Mouse (Mus musculus) neural tube, embryonic 10.5 days (tissue): ENCODE data around the gene Rpl18.

Source experiments
- DNase-seq: peaks from one replicate; pipeline ENCODE4 v3.0.0-alpha.2; 2017; ENCODE audit warnings: low spot score; ENCODE audit errors: extremely low spot score

Gene Rpl18

GRCm38 (mm10) chr7:45715090-45715708 is at the start of gene Rpl18:
TSS of gene Rpl18 (plus strand) at chr7:45715457.
- DNase-seq, result peak; percentile 92

GRCm38 (mm10) chr7:45666161-45666560 is 49.1 kb upstream of the Rpl18 start, which contains the start of gene Fut2:
TSS of gene Fut2 (minus strand) at chr7:45666394.
- DNase-seq, result no peak

GRCm38 (mm10) chr7:45667761-45668160 is 47.5 kb upstream of the Rpl18 start:
- DNase-seq, result no peak

- DNase-seq, result no peak
Observed at GRCm38 (mm10) chr7:45668921-45669320, 46.3 kb upstream of the Rpl18 start.

DNA sequence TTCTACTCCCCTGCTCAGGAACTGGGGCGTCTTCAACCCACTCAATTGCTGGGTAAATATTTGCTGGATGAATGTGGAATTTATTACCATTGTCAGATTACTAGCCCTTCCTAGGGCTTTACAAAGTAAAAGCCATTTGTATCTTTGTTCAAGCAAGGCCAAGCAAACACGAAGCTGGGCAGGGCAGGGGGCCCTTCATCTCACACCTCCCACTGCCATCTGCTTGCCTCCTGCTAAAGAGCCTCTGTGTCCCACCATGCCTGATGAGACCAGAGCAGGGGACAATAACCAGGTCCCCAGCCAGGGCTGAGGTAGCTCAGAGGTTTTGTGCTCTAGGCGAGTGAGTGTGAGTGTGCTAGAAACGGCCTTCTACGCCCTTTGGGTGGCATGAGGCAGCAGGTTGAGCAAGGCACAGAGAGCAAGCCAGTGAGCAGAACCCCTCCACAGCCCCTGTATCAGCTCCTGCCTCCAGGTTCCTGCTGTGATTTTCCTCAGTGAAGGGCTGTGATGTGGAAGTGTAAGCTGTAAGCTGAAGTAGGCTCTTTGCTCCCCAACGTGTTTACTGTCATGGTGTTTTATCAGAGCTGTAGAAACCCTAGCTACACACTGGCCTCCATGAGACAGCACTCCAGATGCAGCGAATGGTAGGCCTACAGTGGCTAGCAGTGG is 37.5 kb upstream of the Rpl18 start:
- DNase-seq, result no peak

DNA sequence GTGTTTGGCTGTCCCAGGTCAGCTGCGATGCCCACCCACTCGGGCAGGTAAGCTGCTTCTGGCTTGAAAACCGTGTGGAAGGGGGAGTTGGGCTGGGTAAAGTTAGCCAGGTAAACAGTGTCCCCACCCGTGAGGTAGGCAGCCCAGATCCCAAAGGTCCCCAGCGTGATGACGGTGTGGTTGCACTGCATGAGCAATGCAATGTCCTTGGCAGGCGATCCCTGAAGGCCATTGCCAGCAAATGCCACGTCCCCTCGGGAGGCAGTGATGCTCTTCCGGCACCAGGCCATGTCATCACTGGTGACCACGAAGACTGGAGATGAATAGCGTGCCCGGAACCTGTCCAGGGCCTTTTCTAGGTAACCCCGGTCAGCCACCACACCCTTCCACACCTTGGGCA is 36.7 kb upstream of the Rpl18 start:
- no peak for DNase-seq

- DNase-seq, result no peak
Observed at GRCm38 (mm10) chr7:45679966-45680621, 35.2 kb upstream of the Rpl18 start.

GRCm38 (mm10) chr7:45681046-45681736 is 34.1 kb upstream of the Rpl18 start:
- no peak for DNase-seq

GRCm38 (mm10) chr7:45682144-45683126 is 32.8 kb upstream of the Rpl18 start:
- peak; percentile 94 for DNase-seq

DNA sequence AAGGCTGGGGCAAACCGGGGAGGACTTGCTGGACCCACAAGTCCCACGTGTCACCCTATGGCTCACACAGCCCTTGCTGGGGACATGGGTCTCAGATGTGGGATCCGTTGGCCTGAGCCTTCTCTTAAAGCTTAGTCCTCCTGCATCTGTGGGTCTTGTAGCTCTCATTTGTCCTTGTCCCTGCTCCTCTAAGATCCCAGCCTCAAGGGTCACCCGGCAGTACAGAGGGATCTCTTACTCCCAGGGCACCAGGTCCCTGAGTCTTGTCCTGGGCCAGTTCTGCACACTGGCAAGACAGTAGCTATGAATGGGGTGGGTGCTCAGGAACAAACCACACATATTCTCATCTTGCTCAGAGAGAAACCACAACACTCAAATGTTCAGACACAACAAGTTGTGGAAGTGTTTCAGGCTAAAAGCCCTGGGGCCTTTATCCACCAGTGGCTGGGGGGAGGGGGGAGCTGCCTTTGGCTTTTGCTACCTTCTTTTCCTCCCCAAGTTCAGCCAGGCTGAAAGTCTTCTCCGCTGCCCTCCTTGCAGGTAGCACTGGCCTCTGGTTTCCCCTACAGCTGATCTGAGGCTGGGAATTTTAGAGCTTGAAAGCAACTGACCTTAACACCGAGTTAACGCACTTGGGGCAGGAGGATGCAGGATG is 31.7 kb upstream of the Rpl18 start, which contains the start of gene Ntn5:
TSS of gene Ntn5 (plus strand) at position 627 of the 655 bp plus-strand sequence.
- no peak for DNase-seq

DNA sequence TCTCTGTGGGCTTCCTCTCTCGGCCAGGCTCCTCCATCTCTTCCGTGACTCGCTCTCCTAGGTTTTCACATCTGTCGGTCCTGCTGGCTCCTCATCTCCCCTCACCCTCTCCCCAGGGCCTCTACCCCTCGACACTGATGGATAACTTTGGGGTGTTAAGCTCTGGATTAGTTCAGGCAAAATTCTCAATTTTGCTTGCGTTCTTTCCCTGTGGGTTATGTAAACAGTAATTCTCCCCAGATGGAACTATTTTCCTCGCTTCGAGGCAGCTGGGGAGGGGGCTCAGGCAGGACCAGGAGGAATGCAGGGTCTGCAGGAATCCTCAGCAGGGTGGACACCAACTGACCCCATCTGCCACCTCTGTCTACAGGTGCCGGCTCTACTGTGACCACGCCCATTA is 29.4 kb upstream of the Rpl18 start:
- no peak for DNase-seq

DNA sequence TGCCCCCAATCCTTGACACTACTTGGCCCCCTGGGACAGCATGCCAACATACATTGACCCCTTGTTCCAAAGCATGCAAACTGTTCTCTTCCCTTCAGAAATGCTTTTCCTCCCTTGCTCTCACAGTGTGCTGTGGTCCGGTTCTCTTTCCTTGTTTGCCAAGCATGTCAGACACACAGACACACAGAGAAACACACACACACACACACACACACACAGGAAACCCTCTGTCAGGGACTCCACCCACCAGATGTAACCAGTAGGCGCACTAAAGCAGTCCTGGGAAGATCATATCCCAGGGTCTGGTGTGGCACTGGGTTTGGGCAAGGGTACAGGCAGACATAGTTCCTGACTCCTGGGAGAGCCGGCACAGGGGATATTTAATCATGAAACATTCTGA is 28.4 kb upstream of the Rpl18 start:
- DNase-seq, result no peak

DNA sequence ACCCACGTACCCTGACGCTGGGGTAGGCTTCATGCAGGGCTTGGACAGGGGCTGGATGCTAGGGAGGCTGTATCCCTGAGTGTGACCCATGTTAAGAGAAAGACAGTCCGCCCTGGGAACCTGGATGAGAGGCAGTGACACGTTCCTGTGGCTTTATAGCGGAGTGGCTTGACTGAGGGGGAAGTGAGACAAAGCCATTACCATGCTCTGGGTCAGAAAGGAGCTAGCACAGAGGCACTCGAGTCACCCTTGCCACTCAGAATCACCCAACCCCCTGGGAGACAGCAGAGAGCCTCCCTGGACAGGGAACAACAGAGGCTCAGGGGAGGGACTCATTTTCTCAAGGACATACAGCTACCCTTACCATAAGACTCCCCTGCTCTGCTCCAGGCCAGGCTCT is 26.2 kb upstream of the Rpl18 start:
- no peak for DNase-seq

DNA sequence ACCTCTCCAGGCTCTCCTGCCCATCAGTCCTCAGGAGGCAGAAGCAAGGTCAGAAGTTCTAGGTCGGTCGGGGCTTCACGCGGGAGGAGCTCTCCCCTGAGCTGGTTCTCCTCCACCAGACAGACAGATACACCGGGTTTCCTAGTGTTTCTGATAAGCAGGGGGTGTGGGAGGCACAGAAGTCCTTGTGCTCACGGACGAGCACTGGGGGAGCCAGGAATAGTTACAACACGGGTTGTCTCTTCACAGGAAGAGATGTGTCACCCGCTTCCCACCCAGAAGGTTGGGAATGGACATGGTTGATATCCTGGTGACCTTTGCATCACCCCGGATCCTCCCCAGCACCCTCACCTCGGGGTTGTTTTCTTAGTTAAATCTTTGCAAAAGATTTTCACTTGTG is 25.5 kb upstream of the Rpl18 start:
- no peak for DNase-seq

DNA sequence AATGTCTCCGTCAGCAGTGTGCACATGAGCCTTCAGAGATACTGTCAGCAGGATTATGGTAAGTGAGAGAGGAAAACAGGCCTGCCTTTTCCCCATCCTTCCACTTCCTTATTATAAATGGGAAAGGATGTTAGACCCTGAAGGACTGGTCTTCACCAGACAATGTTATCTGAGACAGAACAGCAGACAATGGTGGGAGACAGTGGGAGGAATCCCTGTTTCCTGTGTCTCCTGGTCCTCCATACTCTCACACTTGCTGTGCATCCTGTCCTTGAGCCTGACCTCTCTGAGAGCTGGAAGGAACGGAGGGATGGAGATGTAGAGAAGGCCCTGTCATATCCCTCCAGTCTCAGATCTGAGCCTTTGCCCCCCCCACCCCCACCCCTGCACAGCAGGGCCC is 22.9 kb upstream of the Rpl18 start:
- no peak for DNase-seq

DNA sequence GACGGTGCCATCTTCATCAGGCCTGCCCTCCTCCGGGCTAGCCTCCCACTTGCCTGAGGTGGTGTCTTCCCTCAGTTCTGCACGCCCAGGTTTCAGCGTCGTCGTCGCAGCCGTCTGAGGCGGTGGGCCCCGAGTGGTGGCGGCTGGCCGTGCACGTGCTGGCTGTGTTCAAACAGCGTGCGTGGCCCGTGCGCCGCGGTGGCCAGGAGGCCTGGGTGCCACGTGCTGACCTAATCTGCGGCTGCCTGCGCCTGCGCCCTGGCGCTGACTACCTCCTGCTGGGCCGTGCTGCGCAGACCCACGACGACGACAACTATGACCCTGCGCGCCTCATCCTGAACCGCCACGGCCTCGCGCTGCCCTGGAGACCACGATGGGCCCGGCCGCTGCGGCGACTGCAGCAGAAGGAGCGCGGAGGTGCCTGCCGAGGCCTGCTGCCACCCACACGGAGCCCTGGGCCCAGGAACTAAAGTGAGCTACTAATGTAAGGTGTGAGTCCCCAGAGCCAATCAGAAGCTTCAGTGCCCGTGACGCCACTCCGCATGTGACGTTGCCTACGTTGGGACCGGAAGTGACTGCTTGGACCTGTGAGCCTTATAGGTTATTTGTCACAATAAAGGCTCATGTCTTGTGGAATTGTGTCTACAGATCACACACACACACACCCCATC is 21.2 kb upstream of the Rpl18 start, which contains the start of gene Sec1:
TSS of gene Sec1 (minus strand) at position 482 of the 671 bp plus-strand sequence.
- DNase-seq, result no peak

DNA sequence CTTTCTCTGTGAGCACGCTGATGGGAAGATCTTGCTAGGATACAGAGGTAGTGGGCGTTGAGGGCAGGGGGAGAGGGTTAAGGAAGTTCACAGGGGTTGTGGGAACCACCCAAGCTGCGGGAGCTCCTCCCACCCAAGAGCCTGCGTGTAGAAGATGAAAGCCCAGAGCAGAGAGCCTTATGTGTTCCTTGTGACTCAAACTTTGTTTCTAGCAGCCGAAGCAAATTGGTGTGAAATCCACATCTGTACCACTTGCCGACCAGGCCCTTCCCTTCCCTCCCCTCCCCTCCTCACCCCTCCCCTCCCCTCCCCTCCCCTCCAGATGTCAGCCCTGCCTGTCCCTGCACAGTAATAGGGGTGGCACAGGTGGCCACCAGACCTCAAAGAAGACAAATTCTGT is 20.2 kb upstream of the Rpl18 start:
- DNase-seq, result peak; percentile 70

GRCm38 (mm10) chr7:45697894-45698293 is 17.4 kb upstream of the Rpl18 start:
- no peak for DNase-seq

DNA sequence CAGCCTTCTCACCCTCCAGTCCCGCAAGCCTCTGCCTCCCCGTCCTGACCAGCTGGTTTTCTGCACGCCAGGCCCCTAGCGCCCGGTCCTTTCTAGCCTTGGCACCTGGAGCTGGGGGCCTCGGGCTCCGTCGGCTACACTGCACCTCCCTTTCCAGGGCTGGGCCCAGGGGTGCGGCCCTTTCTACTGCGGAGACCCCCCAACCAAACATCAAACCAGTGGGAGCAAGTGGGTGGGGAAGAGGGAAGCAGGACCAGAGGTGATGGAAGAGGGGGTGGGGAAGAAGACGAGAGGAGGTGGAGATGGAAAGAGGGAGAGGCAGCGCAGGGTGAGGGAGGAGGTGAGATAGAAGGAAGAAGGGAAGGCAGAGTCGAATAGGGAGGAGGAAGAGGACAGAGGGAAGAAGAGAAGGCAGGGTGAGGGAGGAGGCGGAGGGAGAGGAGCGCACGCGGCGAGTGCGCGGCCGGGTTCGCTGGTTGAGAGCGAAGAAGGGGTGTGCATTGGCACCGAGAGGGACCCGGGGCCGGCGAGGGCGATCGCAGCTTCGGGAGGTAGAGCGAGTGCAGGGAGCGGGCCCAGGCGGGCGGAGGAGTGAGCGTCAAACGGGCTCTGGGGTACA is 15.6 kb upstream of the Rpl18 start, which contains the start of gene Car11:
TSS of gene Car11 (plus strand) at position 321 of the 619 bp plus-strand sequence.
- no peak for DNase-seq
